Mouse (Mus musculus): Measurements from ENCODE around the gene Snai3. TPM values are rescaled to one million over a fixed set of nuclear protein-coding genes. Genes with fewer than 3 reads are reported as not detected.

Gene Snai3
- polyA plus RNA-seq, 1 experiment from 2014 or later = 0.67 TPM

- ATAC-seq (replicated peaks; ENCODE audit: low FRiP score, low read depth) (no peak), DNase-seq (ENCODE audit: low spot score) (no peak)
- Histone ChIP-seq H3K4me2 (ENCODE audit: low read length) (no peak overlapping the region), H3K36me3 (ENCODE audit: insufficient read depth, low read length) (peaks cover 33% of the 10 kb centered on the region), H3K27me3 (ENCODE audit: insufficient read depth, low read length) (no peaks in the 10 kb centered on the region), H3K9me3 (replicated peaks; ENCODE audit: low read length) (no peaks in the 10 kb centered on the region), H3K27ac (no peak overlapping the region), H3K9ac (ENCODE audit: low read depth, low read length) (no peak overlapping the region), H3K4me1 (replicated peaks; ENCODE audit: insufficient read depth, low read length) (peaks cover 6% of the 10 kb centered on the region; the same call in 1 of the 2 replicates), H3K4me3 (replicated peaks; ENCODE audit: low read depth, low read length) (no peak overlapping the region)
- TF ChIP-seq CTCF (IDR thresholded peaks at IDR 0.05; ENCODE audit: low read depth) = no peak
- WGBS = 55% methylated on average over 9 of the region's 9 CpGs
These were observed 40.5 kb downstream of the Snai3 start for GRCm38 (mm10) chr8:122419881-122420555.

- ATAC-seq (replicated peaks; ENCODE audit: low FRiP score, low read depth) = no peak
- no peaks in the 10 kb centered on the region for H3K4me1 ChIP-seq (replicated peaks; ENCODE audit: insufficient read depth, low read length)
- no peak for TF ChIP-seq CTCF (IDR thresholded peaks at IDR 0.05; ENCODE audit: low read depth)
- DNase-seq (ENCODE audit: low spot score) = no peak
- WGBS = 82% methylated on average over 6 of the region's 6 CpGs
- no peaks in the 10 kb centered on the region for H3K9me3 ChIP-seq (replicated peaks; ENCODE audit: low read length)
- H3K4me2 ChIP-seq (ENCODE audit: low read length) = no peak overlapping the region
- peaks cover 69% of the 10 kb centered on the region for H3K36me3 ChIP-seq (ENCODE audit: insufficient read depth, low read length)
- H3K4me3 ChIP-seq (replicated peaks; ENCODE audit: low read depth, low read length) = no peak overlapping the region
- H3K9ac ChIP-seq (ENCODE audit: low read depth, low read length) = no peak overlapping the region
- no peak overlapping the region for H3K27ac ChIP-seq
- H3K27me3 ChIP-seq (ENCODE audit: insufficient read depth, low read length) = no peaks in the 10 kb centered on the region
These were observed 45.0 kb downstream of the Snai3 start for GRCm38 (mm10) chr8:122415554-122415953.

- 75% methylated on average over 9 of the region's 9 CpGs for WGBS
- H3K9me3 ChIP-seq (replicated peaks; ENCODE audit: low read length) = no peaks in the 10 kb centered on the region
- H3K4me1 ChIP-seq (replicated peaks; ENCODE audit: insufficient read depth, low read length) = no peaks in the 10 kb centered on the region
- DNase-seq (ENCODE audit: low spot score) (no peak), ATAC-seq (replicated peaks; ENCODE audit: low FRiP score, low read depth) (no peak; the same call in 1 of the 2 replicates)
- H3K27ac ChIP-seq = no peak overlapping the region
- H3K4me2 ChIP-seq (ENCODE audit: low read length) = no peak overlapping the region
- no peak overlapping the region for H3K4me3 ChIP-seq (replicated peaks; ENCODE audit: low read depth, low read length)
- no peaks in the 10 kb centered on the region for H3K27me3 ChIP-seq (ENCODE audit: insufficient read depth, low read length)
- H3K36me3 ChIP-seq (ENCODE audit: insufficient read depth, low read length) = peaks cover 69% of the 10 kb centered on the region
- TF ChIP-seq CTCF (IDR thresholded peaks at IDR 0.05; ENCODE audit: low read depth) = no peak
- no peak overlapping the region for H3K9ac ChIP-seq (ENCODE audit: low read depth, low read length)
These were observed 46.2 kb downstream of the Snai3 start for GRCm38 (mm10) chr8:122414311-122414710.

DNA sequence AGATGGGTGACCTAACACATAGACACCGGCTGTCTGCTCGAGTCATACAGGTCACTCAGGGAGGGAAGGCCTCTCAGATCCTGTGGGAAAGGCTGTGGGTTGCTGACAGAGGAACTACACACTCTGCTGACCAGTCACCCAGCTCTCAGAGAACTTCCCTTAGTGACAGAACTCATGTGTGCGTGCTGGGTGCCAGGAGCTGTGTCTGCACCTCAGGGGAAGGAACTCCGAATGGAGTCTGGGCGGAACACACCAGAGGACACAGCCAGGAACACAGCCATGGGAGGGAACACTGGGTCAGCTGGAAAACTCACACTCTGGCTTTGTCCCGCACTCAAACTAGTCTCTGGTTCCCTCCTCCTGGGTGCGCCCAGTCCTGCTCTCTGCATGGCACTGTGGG is 52.9 kb downstream of the Snai3 start:
- H3K27ac ChIP-seq = no peak overlapping the region
- H3K4me3 ChIP-seq (replicated peaks; ENCODE audit: low read depth, low read length) = no peak overlapping the region
- DNase-seq (ENCODE audit: low spot score) (no peak), ATAC-seq (replicated peaks; ENCODE audit: low FRiP score, low read depth) (no peak)
- 90% methylated on average over 7 of the region's 7 CpGs for WGBS
- no peak overlapping the region for H3K4me2 ChIP-seq (ENCODE audit: low read length)
- no peak for TF ChIP-seq CTCF (IDR thresholded peaks at IDR 0.05; ENCODE audit: low read depth)
- H3K36me3 ChIP-seq (ENCODE audit: insufficient read depth, low read length) = peaks cover 76% of the 10 kb centered on the region
- no peaks in the 10 kb centered on the region for H3K4me1 ChIP-seq (replicated peaks; ENCODE audit: insufficient read depth, low read length)
- no peaks in the 10 kb centered on the region for H3K9me3 ChIP-seq (replicated peaks; ENCODE audit: low read length)
- H3K27me3 ChIP-seq (ENCODE audit: insufficient read depth, low read length) = no peaks in the 10 kb centered on the region
- no peak overlapping the region for H3K9ac ChIP-seq (ENCODE audit: low read depth, low read length)

DNA sequence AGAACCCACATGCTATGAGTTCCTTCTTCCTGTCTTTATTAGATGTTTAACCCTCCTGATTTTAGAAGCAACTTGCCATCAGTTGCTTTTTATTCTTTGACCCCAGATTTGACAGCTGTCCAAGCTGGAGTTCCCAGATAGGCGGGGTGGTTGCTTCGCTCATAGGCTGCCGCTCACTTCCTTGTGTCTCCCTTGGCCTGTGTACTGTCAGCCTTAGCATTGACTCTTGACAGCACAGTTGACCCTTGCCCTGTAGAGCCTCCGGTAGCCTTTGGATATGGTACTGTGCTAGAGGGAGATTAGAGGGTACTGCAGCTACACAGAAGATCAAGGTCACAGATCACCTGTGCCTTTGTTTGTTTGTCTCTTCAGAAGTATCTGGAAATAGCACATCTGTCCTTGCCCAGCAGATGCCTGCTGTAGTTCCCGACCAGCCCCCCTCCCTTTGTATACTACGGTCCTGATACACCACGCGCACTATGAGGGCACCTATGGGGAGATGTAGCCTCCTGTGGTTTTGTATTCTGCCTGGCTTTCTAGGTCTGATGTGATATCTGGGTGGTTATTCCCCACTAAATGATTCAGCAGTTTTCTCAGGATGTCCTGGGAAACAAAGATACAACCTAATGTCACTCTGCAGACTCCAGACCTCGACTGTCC is 55.3 kb downstream of the Snai3 start:
- peaks cover 81% of the 10 kb centered on the region for H3K36me3 ChIP-seq (ENCODE audit: insufficient read depth, low read length)
- no peak overlapping the region for H3K4me2 ChIP-seq (ENCODE audit: low read length)
- no peak overlapping the region for H3K4me3 ChIP-seq (replicated peaks; ENCODE audit: low read depth, low read length)
- H3K27ac ChIP-seq = no peak overlapping the region
- H3K9ac ChIP-seq (ENCODE audit: low read depth, low read length) = no peak overlapping the region
- no peaks in the 10 kb centered on the region for H3K4me1 ChIP-seq (replicated peaks; ENCODE audit: insufficient read depth, low read length)
- no peaks in the 10 kb centered on the region for H3K9me3 ChIP-seq (replicated peaks; ENCODE audit: low read length)
- 88% methylated on average over 9 of the region's 9 CpGs for WGBS
- TF ChIP-seq CTCF (IDR thresholded peaks at IDR 0.05; ENCODE audit: low read depth) = no peak
- no peak for ATAC-seq (replicated peaks; ENCODE audit: low FRiP score, low read depth)
- DNase-seq (ENCODE audit: low spot score) = no peak
- no peaks in the 10 kb centered on the region for H3K27me3 ChIP-seq (ENCODE audit: insufficient read depth, low read length)

Small RNA genes lying within 50 kb of the gene (microRNA-seq; reads per million reads assigned to microRNA genes)
- not detected for gene Gm24366

Other genes starting within 250 kb of the Snai3 start
- 1.4 and 2.3 TPM in 2 replicates for gene Zfpm1, start 178.6 kb downstream of the Snai3 start, polyA plus RNA-seq (2015; fragmentation: Nextera tagmentation; extraction: Ambion mirVana)
- gene Trhr2, start 100.0 kb downstream of the Snai3 start, polyA plus RNA-seq (2015; fragmentation: Nextera tagmentation; extraction: Ambion mirVana) = not detected in 2 replicates
- gene Zc3h18, start 84.1 kb downstream of the Snai3 start, polyA plus RNA-seq (2015; fragmentation: Nextera tagmentation; extraction: Ambion mirVana) = 33.7 and 35.1 TPM in 2 replicates
- gene Il17c, start 38.7 kb downstream of the Snai3 start, polyA plus RNA-seq (2015; fragmentation: Nextera tagmentation; extraction: Ambion mirVana) = not detected in 2 replicates
- gene Cyba, start 27.8 kb downstream of the Snai3 start, polyA plus RNA-seq (2015; fragmentation: Nextera tagmentation; extraction: Ambion mirVana) = 647 and 704 TPM in 2 replicates
- 31.2 and 36.3 TPM in 2 replicates for gene Mvd, start 17.3 kb downstream of the Snai3 start, polyA plus RNA-seq (2015; fragmentation: Nextera tagmentation; extraction: Ambion mirVana)
- 44.0 and 44.5 TPM in 2 replicates for gene Rnf166, start 15.3 kb upstream of the Snai3 start, polyA plus RNA-seq (2015; fragmentation: Nextera tagmentation; extraction: Ambion mirVana)
- gene Ctu2, start 15.4 kb upstream of the Snai3 start, polyA plus RNA-seq (2015; fragmentation: Nextera tagmentation; extraction: Ambion mirVana) = 44.5 and 45.6 TPM in 2 replicates
- 12.5 and 14.9 TPM in 2 replicates for gene Piezo1, start 90.6 kb upstream of the Snai3 start, polyA plus RNA-seq (2015; fragmentation: Nextera tagmentation; extraction: Ambion mirVana)
- 21.2 and 24.7 TPM in 2 replicates for gene Cdt1, start 107.3 kb upstream of the Snai3 start, polyA plus RNA-seq (2015; fragmentation: Nextera tagmentation; extraction: Ambion mirVana)
- gene Aprt, start 116.2 kb upstream of the Snai3 start, polyA plus RNA-seq (2015; fragmentation: Nextera tagmentation; extraction: Ambion mirVana) = 354 and 392 TPM in 2 replicates
- 19.4 and 23.3 TPM in 2 replicates for gene Galns, start 150.7 kb upstream of the Snai3 start, polyA plus RNA-seq (2015; fragmentation: Nextera tagmentation; extraction: Ambion mirVana)
- 64.5 and 73.3 TPM in 2 replicates for gene Trappc2l, start 150.9 kb upstream of the Snai3 start, polyA plus RNA-seq (2015; fragmentation: Nextera tagmentation; extraction: Ambion mirVana)
- gene Pabpn1l, start 162.0 kb upstream of the Snai3 start, polyA plus RNA-seq (2015; fragmentation: Nextera tagmentation; extraction: Ambion mirVana) = 0.15 and 0.22 TPM in 2 replicates
- 3.6 and 4.4 TPM in 2 replicates for gene Cbfa2t3, start 238.4 kb upstream of the Snai3 start, polyA plus RNA-seq (2015; fragmentation: Nextera tagmentation; extraction: Ambion mirVana)

All from kidney, postnatal 0 days (tissue).